Mouse (Mus musculus): ENCODE results near the gene Kcnc1.

Kcnc1 gene

DNA sequence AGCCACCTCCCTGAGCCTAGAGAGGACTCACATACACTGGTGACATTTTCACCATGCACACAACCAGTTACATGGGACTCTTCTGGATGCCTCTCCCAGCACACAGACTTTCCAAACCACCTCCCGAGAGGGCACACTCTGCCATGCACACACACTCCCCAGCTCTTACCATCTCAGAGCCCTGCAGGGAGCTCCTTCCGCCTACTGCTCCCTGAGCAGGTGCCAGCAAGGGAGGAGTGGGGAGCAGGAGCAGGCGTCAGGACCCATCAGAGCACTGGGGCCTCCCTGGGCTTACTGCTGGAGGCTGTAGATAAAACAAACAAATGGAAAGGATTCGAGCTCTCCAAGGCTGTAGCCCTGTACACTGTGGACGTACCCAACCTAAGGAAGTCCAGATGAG lies 25.2 kb downstream of the Kcnc1 start:
- no peak for DNase-seq (ENCODE audit: low read depth, low spot score)

DNA sequence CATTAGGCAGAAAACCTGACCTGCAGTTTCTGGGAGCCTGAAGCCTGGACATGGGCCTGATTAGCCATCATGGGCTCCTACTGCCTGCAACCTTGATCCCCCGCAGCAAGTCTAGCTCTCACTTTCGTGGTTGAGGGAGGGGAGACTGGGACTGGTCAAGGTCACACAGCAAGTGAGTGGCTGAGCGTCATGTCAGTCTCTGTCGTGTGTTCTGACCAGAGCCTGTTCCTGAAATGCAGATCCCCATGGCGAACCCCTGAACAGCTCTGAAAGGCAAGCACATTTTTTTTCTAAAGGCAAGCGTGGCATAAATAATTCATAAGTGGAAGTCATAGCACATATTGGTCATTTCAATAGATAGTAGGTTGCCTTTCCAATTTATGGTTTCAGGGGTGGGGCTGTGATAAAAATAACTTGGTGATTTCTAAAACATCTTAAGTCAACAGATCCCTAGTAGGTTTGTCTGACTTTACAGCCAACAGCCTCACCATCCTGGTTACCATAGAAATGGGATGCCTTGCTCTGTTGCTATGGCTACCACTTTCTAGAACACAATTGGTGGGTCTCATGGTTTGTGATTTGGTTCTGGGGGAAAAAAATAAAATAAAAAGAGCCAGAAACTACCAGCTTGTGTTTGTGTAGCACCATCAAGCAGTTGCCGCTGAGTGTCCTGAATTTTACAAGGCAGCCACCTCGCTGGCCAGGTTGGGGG lies 25.9 kb downstream of the Kcnc1 start:
- peak; percentile 85 for DNase-seq (ENCODE audit: low read depth, low spot score)

DNA sequence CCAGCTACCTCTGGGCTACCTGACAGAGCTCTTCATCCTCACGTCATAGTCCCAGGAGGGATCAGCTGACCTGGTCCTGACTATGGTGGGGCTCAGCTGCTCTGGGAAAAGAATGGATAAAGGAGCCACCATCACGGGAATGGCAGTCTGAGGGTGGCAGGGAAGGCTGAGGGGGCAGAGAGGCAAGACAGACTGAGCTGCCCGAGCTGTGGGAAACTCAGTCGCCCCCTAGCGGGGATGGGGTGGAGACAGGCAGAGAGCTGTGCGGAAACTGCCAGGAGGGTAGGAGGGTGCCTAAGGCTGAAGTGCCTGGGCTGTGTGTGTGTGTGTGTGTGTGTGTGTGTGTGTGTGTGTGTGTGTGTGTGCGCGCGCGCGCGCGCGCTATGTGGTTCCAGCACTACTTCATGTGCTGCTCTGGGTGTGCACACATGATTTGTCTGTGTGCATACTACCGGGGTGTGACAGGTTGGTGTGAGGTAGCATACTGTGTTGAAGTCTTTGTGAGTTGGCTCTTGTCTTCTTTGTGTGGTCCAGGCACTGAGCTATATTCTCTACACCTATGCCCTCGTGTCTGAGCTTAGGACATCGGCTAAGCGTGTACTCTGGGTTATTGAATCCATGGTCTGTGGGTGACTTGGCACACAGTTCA lies 26.6 kb downstream of the Kcnc1 start:
- peak; percentile 72 for DNase-seq (ENCODE audit: low read depth, low spot score)

DNA sequence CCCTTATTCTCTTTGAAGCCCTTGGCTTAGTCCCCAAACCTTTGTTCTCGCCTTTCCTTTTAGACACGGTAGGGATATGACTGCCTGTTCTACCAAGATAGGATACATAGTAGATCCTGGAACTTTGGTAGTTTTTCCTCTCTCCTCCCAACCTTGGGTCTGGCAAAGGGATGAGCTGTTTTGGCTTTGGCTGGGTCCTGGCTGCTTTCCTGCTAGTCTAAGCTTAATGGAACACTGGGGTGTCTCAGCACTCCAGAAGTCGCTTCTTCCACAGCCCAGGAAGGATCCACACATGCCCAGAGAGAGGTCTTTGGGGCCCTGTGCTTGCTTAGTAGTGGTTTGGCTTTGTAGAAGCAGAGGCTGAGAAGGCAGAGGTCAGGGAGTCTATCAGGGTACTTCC lies 27.7 kb downstream of the Kcnc1 start:
- no peak for DNase-seq (ENCODE audit: low read depth, low spot score)

- no peak for DNase-seq (ENCODE audit: low read depth, low spot score)
Observed at GRCm38 (mm10) chr7:46425012-46425411, 28.7 kb downstream of the Kcnc1 start.

GRCm38 (mm10) chr7:46433874-46434273 lies 37.6 kb downstream of the Kcnc1 start:
- no peak for DNase-seq (ENCODE audit: low read depth, low spot score)

DNA sequence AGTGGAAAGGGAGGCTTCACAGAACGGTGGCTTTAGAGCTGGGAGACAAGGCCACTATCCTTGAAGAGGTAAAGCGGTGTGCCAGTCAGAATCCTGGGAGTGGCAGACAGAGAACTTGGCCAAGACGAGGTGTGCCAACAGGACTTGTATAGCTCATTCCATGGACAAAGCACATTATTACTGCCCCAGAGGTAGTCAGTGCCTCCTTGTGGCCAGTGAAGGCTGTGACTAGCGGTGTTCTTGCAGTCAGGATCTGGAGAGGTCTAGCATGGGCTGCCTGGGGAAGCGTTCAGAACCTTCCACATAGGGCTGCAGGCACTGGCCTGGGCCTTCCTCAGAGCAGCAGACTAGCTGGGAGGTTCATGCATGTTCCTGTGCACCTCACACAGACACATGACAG lies 39.5 kb downstream of the Kcnc1 start:
- no peak for DNase-seq (ENCODE audit: low read depth, low spot score)

DNA sequence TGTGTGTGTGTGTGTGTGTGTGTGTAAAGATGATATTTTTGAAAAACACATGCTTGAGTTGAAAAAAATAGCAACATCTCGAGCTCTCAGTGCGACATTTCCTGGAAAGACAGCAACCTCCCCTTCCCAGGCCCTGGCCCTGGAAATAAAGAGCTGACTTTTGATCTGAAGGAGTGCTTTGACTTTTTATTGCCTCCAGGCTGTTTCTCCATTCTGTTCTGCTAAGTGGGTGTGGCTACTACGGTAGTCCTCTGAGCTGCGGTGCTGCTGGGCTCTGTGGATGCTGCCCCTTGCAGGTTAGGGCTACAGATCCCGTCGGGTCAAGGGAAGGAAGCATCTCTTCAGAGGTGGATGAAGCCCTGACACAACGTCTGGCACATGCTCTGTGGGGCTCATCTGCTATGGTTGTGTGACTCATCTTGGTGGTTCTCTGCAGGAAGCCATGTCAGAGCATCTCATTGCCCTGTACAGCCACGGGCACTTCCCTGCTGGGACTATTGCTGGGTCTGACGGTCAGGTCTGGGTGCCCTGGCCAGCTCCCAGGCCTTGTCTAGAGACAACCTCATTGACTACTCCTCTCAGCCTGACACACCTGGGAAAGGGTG lies 42.3 kb downstream of the Kcnc1 start:
- DNase-seq (ENCODE audit: low read depth, low spot score) = no peak

DNA sequence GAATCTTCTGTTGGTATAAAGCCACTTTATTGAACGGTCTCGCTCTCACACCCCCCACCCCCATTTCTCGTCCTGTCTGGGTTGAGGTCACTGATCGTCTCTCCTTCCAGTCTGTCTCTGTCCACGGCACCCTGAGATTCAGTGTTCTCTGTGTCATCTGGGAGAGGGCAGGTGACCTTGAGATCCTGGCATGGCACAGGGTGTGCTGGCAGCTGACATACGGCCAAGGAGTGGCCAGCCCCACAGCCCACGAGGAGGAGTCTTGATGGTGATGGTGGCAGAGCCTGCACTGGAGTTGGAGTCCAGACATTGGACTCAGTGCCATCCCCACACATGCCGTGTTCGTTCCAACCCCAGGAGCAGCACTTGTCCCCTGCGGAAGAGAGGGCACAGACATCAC lies 46.9 kb downstream of the Kcnc1 start:
- DNase-seq (ENCODE audit: low read depth, low spot score) = no peak

- DNase-seq (ENCODE audit: low read depth, low spot score) = no peak
Observed at GRCm38 (mm10) chr7:46445896-46446295, 49.6 kb downstream of the Kcnc1 start.

GRCm38 (mm10) chr7:46447473-46448165 lies 51.3 kb downstream of the Kcnc1 start:
- DNase-seq (ENCODE audit: low read depth, low spot score) = no peak

- no peak for DNase-seq (ENCODE audit: low read depth, low spot score)
Observed at GRCm38 (mm10) chr7:46448922-46449645, 52.8 kb downstream of the Kcnc1 start.

DNA sequence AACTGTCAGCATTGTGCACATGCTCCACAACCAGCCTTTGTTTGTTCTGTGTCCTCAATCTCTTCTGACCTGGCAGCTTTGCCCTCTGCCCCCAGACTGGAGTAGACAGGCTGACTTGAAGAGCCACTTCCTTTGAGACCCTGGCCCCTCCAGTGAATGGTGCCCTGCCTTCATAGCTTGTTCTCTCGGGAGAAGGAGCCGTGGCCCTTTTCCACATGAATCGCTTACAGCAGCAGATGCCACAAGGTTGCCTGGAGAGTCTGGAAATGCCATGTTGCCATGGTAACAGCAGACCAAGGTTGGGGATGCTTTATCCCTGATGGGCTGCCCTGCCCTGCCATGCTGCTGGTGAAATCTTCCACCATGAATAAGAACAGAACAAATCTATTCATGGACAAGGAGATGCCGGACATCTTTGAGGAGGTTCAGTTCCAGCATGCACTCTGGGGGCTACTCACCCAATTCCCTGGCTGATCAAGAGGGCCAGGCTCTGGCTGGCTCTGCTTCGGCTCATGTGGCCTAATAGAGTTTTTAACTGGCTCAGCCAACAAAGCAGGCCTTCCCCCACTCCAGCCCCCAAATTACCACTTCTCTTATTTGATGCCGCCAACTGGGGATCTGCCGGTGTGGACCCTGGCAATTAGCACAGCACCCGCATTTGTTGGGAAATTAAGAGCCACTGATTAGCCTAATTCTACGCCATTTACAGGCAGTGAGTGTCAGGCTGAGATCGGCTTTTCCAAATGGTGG lies 57.8 kb downstream of the Kcnc1 start:
- no peak for DNase-seq (ENCODE audit: low read depth, low spot score)

DNA sequence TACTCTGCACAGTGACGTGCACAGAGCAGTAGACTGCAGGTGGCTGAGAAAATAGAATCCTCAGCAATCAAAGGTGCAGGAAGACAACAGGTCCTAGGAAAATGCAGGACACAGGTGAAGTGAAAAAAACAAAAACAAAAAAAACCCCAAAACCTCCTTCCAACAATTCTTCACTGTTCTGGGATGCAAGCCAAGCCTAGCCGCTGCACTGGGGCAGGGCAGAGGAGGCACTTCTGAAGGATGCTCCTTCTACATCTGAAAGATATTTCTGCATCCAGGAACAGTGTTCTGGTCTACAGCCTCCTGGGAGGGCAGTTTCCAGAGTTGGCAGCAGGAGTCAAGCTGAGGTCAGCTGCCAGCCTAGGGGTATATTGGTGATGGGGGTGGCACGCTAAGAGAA lies 61.6 kb downstream of the Kcnc1 start:
- DNase-seq (ENCODE audit: low read depth, low spot score) = no peak

DNA sequence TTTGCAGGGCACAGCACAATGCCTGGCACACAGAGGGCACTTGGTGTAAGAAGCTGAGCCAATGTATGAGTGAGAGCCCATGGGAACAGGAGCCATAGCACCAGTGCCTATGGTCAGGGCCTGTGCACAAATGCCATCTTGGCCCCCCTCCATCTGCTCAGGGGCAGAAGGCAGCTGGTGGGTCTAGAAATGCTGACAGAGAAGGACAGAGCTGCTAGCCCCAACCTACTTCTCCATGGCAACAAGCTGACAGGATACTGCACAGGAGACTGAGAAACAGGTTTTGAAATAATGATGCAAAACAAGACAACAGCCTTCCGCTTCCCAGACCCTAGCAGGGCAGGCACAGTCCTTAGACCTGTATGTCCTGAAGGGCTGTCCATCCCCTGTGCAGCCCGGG lies 62.9 kb downstream of the Kcnc1 start:
- no peak for DNase-seq (ENCODE audit: low read depth, low spot score)

DNA sequence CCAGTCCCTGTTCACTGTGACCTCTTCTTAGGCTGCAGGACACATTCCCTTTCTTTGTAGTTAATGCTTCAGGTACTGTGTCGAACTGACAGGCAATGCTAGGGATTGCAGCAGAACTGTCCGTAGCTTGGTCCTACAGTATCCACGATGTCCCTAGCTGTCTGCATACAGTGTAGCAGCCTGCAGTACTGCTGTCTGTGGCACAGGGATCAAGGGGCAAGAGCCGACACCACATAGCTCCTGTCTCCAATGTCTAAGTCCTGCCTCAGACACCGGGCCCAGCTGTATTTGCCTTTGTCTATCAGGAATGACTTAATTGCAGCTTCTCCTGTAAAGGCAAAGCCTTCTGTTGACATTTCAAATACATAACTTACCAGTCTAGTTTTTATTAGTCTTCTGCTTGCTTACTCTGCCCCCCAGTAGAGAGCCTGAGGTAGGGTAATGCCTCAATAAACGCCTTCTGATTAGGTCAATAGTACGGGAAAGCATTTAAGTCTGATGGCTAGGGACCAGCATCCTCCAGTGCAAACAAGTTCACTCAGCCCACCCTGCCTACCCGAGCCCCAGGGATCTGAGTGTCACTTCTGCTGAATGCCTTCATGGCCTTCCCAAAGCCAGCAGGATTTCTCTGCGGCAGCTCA lies 63.4 kb downstream of the Kcnc1 start:
- no peak for DNase-seq (ENCODE audit: low read depth, low spot score)

GRCm38 (mm10) chr7:46462287-46462686 lies 66.0 kb downstream of the Kcnc1 start:
- DNase-seq (ENCODE audit: low read depth, low spot score) = no peak

DNA sequence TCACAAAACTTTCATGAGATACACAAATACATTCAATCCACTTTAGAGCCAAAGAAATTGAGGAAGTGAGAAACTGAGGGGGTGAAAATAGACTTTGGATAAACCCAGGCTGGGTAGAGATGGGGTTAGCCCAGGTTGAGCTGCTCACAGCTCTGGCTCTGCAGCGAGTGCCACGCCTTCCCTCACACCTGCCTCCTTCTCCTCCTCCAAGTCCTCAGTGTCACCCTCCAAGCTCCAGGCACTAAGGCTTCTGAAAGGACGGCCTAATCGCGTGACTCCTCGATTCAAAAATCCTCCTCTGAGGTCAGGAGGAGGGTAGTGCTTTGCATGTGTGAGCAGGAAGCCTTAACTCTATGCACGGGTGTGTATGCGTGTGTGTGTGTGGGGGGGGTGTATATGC lies 66.8 kb downstream of the Kcnc1 start:
- no peak for DNase-seq (ENCODE audit: low read depth, low spot score)

- peak; percentile 49 for DNase-seq (ENCODE audit: low read depth, low spot score)
Observed at GRCm38 (mm10) chr7:46466422-46466981, 70.2 kb downstream of the Kcnc1 start.

- DNase-seq (ENCODE audit: low read depth, low spot score) = no peak
Observed at GRCm38 (mm10) chr7:46469542-46469941, 73.2 kb downstream of the Kcnc1 start.
